Mouse (Mus musculus) liver, adult 2 months (tissue): ENCODE measurements around the gene Strn3.

Source experiments
- CTCF ChIP-seq: fragments of 200-500 bp; IDR thresholded peaks from 2 replicates; pipeline ENCODE4 v1.5.1; 2011; ENCODE audit warnings: low read depth, low read length, control low read depth
- POLR2A ChIP-seq: fragments of 200-500 bp; IDR thresholded peaks from 2 replicates; pipeline ENCODE4 v1.6.1; 2011; ENCODE audit warnings: low read length, control low read depth; ENCODE audit not compliant: insufficient read depth; ENCODE audit errors: extremely low read depth

DNA sequence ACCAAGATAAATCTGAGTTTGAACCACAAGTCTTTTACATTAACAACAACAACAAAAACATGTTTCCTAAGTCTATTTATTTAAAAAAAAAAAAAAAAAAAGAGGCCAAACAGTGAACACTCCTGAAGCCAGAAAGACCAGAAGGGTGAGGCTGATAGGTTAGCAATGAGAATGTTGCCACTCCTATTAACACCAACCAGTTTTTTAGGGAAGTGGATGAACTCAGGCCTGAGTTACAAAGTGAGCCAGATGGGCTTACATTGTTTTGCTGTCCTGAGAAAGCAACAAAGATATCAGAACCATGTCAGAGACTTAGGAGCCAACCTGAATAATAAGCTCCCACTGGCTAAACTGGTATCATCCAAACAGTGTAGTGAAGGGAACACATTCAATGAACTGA lies 71.1 kb downstream of the Strn3 start:
- TF ChIP-seq CTCF (no peak), POLR2A (no peak)
